Mouse (Mus musculus) liver, embryonic 13.5 days (tissue): ENCODE measurements around the gene Gpc6. TPM values are rescaled to one million over a fixed set of nuclear protein-coding genes. Genes with fewer than 3 reads are reported as not detected.

Experiments
- ATAC-seq: fragments of 200-750 bp; cut with Nextera tagmentation; 2 replicates; pipeline ENCODE4 v1.8.0; 2017; ENCODE audit warnings: low read depth, mild to moderate bottlenecking, moderate number of reproducible peaks, moderate library complexity
- DNase-seq: peaks from one replicate; pipeline ENCODE4 v3.0.0; 2022
- H3K27ac ChIP-seq: fragments of 300-500 bp; sonication (generic); 2 replicates; pipeline ENCODE4 v1.5.1; 2015; ENCODE audit warnings: moderate library complexity, mild to moderate bottlenecking, inconsistent platforms
- H3K27me3 ChIP-seq: fragments of 300-500 bp; sonication (generic); 2 replicates; pipeline ENCODE4 v1.6.1; 2015; ENCODE audit warnings: mild to moderate bottlenecking, inconsistent platforms
- H3K36me3 ChIP-seq: fragments of 300-500 bp; sonication (generic); 2 replicates; pipeline ENCODE4 v1.6.1; 2015; ENCODE audit warnings: mild to moderate bottlenecking, inconsistent platforms
- H3K4me1 ChIP-seq: fragments of 300-500 bp; sonication (generic); replicated peaks from 2 replicates; pipeline ENCODE4 v1.6.1; 2015; ENCODE audit warnings: inconsistent platforms
- H3K4me2 ChIP-seq: fragments of 300-500 bp; sonication (generic); 2 replicates; pipeline ENCODE4 v1.6.1; 2015; ENCODE audit warnings: inconsistent platforms, mild to moderate bottlenecking, moderate library complexity
- H3K4me3 ChIP-seq: fragments of 300-500 bp; sonication (generic); replicated peaks from 2 replicates; pipeline ENCODE4 v1.5.1; 2015; ENCODE audit warnings: mild to moderate bottlenecking, inconsistent platforms
- H3K9ac ChIP-seq: fragments of 300-500 bp; sonication (generic); 2 replicates; pipeline ENCODE4 v1.6.1; 2015; ENCODE audit warnings: mild to moderate bottlenecking, inconsistent platforms
- H3K9me3 ChIP-seq: fragments of 300-500 bp; sonication (generic); replicated peaks from 2 replicates; pipeline ENCODE4 v1.6.1; 2016; ENCODE audit warnings: inconsistent platforms
- WGBS: fragments of 180-500 bp; shearing (Covaris S2); methylation state at CpG from one replicate; pipeline ENCODE4 v1.1.7; 2015; ENCODE audit not compliant: insufficient replicate concordance; 5-methylcytosine and 5-hydroxymethylcytosine counted together
- polyA plus RNA-seq: library from polyadenylated mRNA; unstranded; fragments of >200 nt; fragmentation: Nextera tagmentation; extraction: Ambion mirVana; gene quantifications from 2 replicates; pipeline ENCODE4 v1.2.1, GENCODE M21; 2015

Gpc6 gene
- polyA plus RNA-seq, 1 experiment from 2014 or later, result 3.3 TPM

DNA sequence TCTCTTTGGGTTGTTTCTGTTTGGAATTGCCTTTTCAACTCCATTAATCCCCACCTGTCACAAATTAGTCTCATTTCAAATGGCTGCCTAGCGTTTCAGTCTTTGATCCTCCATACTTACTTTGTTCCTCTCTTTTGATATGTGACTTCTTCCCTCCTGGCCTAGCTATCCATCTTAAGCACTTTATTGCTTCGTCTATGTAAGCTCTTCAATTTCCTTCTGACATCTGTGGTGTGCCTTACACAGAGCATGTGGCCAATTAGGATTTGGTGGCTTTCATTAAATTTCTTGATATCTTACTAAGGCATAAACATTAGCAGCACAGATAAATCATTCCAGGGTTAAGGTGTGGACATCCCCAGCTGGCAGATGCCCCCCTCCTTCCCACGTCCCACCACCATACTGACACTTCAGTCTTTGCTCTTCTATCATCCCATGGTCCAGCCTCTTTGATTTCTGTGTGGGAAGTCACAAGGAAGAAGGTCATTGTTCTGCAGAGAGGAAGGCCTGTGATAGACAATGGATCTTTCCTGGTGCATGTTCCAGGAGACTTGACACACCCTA is 88.5 kb downstream of the Gpc6 start:
- no peak for ATAC-seq

GRCm38 (mm10) chr14:117015333-117015922 is 90.3 kb downstream of the Gpc6 start:
- Histone ChIP-seq H3K4me3 (no peak overlapping the region), H3K36me3 (no peaks in the 10 kb centered on the region), H3K4me1 (no peaks in the 10 kb centered on the region), H3K27ac (no peak overlapping the region), H3K27me3 (no peaks in the 10 kb centered on the region), H3K9ac (no peak overlapping the region), H3K9me3 (no peaks in the 10 kb centered on the region), H3K4me2 (no peak overlapping the region)
- 50% methylated on average over 4 of the region's 4 CpGs for WGBS
- DNase-seq (no peak), ATAC-seq (no peak)

More for the DNA sequence above, 88.5 kb downstream of the Gpc6 start:
- H3K27ac ChIP-seq, result no peak overlapping the region
- no peak overlapping the region for H3K9ac ChIP-seq
- no peak for DNase-seq
- H3K4me3 ChIP-seq, result no peak overlapping the region
- no peak overlapping the region for H3K4me2 ChIP-seq
- no peaks in the 10 kb centered on the region for H3K9me3 ChIP-seq
- no peaks in the 10 kb centered on the region for H3K27me3 ChIP-seq
- no peaks in the 10 kb centered on the region for H3K36me3 ChIP-seq
- H3K4me1 ChIP-seq, result no peaks in the 10 kb centered on the region
- 51% methylated on average over 3 of the region's 3 CpGs for WGBS

DNA sequence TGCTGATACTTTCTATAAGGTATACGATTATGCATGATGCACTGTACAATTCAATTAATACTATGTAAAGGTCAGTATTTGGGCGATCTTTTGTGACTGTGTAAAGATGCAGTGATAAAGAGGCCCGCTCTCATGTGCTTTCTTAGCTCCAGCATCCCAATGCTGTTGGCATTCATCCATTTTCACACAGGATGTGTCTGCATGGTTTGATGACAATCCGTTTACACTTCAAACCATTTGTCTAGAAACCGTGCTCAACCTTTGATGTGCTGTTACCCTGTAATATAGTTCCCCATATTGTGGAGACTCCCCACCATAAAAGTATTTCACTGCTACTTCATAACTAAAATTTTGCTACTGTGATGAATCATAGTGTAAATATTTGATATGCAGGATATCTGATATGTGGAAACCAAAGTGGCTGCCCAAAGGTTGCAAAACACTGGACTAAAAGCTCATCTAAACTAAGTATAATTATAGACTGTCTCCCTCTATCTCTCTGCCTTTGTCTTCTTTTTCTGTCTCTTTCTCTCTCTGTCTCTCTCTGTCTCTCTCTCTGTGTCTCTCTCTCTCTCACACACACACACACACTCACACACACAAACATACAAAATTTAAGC is 97.2 kb downstream of the Gpc6 start:
- WGBS, result 63% methylated on average over 5 of the region's 5 CpGs
- Histone ChIP-seq H3K9me3 (no peaks in the 10 kb centered on the region), H3K4me3 (no peak overlapping the region), H3K9ac (no peak overlapping the region), H3K27ac (no peak overlapping the region), H3K4me2 (no peak overlapping the region), H3K36me3 (no peaks in the 10 kb centered on the region), H3K27me3 (no peaks in the 10 kb centered on the region), H3K4me1 (no peaks in the 10 kb centered on the region)
- DNase-seq (no peak), ATAC-seq (no peak)

DNA sequence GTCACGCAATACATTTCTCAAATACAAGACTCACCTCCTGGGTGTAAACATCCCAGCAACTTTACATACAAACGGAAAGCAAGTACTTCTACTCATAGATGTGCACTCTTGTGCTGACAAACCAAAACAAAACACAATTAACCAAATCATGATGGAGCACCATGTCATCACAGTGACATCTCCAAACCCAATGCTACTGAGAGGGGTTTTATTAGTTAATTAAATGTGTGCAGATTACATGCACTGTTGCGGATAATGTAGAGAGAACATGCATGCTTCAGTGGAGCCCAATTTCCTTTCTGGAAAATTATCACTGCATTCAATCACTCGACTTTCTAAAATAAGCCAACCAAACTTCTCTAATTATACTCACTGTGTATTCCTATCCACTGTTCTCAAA is 109.0 kb downstream of the Gpc6 start:
- no peak for DNase-seq
- Histone ChIP-seq H3K4me3 (no peak overlapping the region), H3K4me1 (no peaks in the 10 kb centered on the region), H3K9me3 (no peaks in the 10 kb centered on the region), H3K36me3 (no peaks in the 10 kb centered on the region), H3K27me3 (no peaks in the 10 kb centered on the region), H3K9ac (no peak overlapping the region), H3K4me2 (no peak overlapping the region), H3K27ac (no peak overlapping the region)
- WGBS, result 67% methylated on average over 4 of the region's 4 CpGs
- no peak for ATAC-seq

- WGBS, result 70% methylated on average over 5 of the region's 5 CpGs
- Histone ChIP-seq H3K4me3 (no peak overlapping the region), H3K4me2 (no peak overlapping the region), H3K27me3 (no peaks in the 10 kb centered on the region), H3K4me1 (no peaks in the 10 kb centered on the region), H3K27ac (no peak overlapping the region), H3K9me3 (no peaks in the 10 kb centered on the region), H3K9ac (no peak overlapping the region), H3K36me3 (no peaks in the 10 kb centered on the region)
- DNase-seq (no peak), ATAC-seq (no peak)
These were observed 115.9 kb downstream of the Gpc6 start for GRCm38 (mm10) chr14:117041017-117041416.

- no peaks in the 10 kb centered on the region for H3K4me1 ChIP-seq
- H3K27ac ChIP-seq, result no peak overlapping the region
- H3K27me3 ChIP-seq, result no peaks in the 10 kb centered on the region
- H3K36me3 ChIP-seq, result no peaks in the 10 kb centered on the region
- no peak overlapping the region for H3K9ac ChIP-seq
- WGBS, result 35% methylated on average over 2 of the region's 2 CpGs
- no peak overlapping the region for H3K4me3 ChIP-seq
- no peak overlapping the region for H3K4me2 ChIP-seq
- no peak for ATAC-seq
- no peak for DNase-seq
- no peaks in the 10 kb centered on the region for H3K9me3 ChIP-seq
These were observed 123.8 kb downstream of the Gpc6 start for GRCm38 (mm10) chr14:117048951-117049350.

GRCm38 (mm10) chr14:117050877-117051276 is 125.8 kb downstream of the Gpc6 start:
- Histone ChIP-seq H3K4me1 (no peaks in the 10 kb centered on the region), H3K36me3 (no peaks in the 10 kb centered on the region), H3K9ac (no peak overlapping the region), H3K4me2 (no peak overlapping the region), H3K27me3 (no peaks in the 10 kb centered on the region), H3K9me3 (no peaks in the 10 kb centered on the region), H3K27ac (no peak overlapping the region), H3K4me3 (no peak overlapping the region)
- DNase-seq, result no peak
- no peak for ATAC-seq
- WGBS, result 73% methylated on average over 8 of the region's 8 CpGs

DNA sequence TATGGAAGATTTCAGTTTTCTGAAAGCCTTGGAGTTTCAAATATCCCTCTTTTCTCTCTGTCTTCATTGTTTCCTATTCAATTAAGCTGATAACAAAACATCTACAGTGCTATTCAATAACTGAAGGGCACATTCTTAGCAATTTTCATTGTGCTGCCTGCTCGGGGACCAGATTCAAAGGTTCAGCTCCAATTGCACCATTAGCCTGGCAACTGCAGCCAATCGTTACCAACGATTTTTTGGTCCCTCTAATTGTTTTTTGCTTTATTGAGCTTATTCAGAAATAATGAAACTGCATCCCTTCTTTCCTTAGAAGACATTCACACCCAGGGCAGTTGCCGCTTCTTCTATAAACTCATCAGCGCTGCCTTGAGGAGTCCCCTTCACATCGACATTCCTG is 128.2 kb downstream of the Gpc6 start:
- 77% methylated on average over 6 of the region's 6 CpGs for WGBS
- H3K36me3 ChIP-seq, result no peaks in the 10 kb centered on the region
- ATAC-seq, result no peak

GRCm38 (mm10) chr14:117055134-117055533 is 130.0 kb downstream of the Gpc6 start:
- Histone ChIP-seq H3K4me2 (no peak overlapping the region), H3K9ac (no peak overlapping the region), H3K27ac (no peak overlapping the region), H3K4me1 (no peaks in the 10 kb centered on the region), H3K36me3 (no peaks in the 10 kb centered on the region), H3K27me3 (no peaks in the 10 kb centered on the region), H3K9me3 (no peaks in the 10 kb centered on the region), H3K4me3 (no peak overlapping the region)
- WGBS, result 32% methylated on average over 2 of the region's 2 CpGs
- DNase-seq (no peak), ATAC-seq (no peak)

More for the DNA sequence above, 128.2 kb downstream of the Gpc6 start:
- H3K4me2 ChIP-seq, result no peak overlapping the region
- no peaks in the 10 kb centered on the region for H3K4me1 ChIP-seq
- no peak overlapping the region for H3K9ac ChIP-seq
- no peak for DNase-seq
- no peaks in the 10 kb centered on the region for H3K9me3 ChIP-seq
- no peak overlapping the region for H3K27ac ChIP-seq
- no peak overlapping the region for H3K4me3 ChIP-seq
- H3K27me3 ChIP-seq, result no peaks in the 10 kb centered on the region

DNA sequence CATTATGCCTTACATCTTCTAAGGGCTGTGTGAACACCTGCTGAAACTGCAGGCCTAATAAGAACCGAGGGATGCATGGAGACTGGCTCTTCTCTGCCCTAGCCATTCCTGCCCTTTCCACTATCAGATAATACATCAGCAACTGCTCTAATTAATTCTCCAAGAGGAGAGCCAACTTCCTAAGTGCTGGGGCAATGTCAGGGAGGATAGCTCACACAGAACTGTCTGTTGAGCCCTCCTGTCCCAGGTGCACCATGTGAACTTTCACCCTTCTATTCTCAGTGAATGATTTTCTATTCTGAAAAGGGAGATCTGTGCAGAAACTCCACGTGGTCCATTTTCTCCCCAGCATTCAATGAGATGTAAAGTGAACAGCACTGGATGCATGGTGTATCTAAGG is 136.0 kb downstream of the Gpc6 start:
- H3K4me2 ChIP-seq, result no peak overlapping the region
- ATAC-seq (no peak), DNase-seq (no peak)
- H3K4me3 ChIP-seq, result no peak overlapping the region
- no peaks in the 10 kb centered on the region for H3K4me1 ChIP-seq
- no peaks in the 10 kb centered on the region for H3K36me3 ChIP-seq
- no peaks in the 10 kb centered on the region for H3K9me3 ChIP-seq
- H3K9ac ChIP-seq, result no peak overlapping the region
- H3K27me3 ChIP-seq, result no peaks in the 10 kb centered on the region
- WGBS, result 53% methylated on average over 2 of the region's 2 CpGs
- H3K27ac ChIP-seq, result no peak overlapping the region

- H3K36me3 ChIP-seq, result no peaks in the 10 kb centered on the region
- H3K4me1 ChIP-seq, result no peaks in the 10 kb centered on the region
- H3K27me3 ChIP-seq, result no peaks in the 10 kb centered on the region
- DNase-seq (no peak), ATAC-seq (no peak)
- H3K9ac ChIP-seq, result no peak overlapping the region
- whole genome bisulfite sequencing, result 84% methylated on average over 2 of the region's 2 CpGs
- H3K4me3 ChIP-seq, result no peak overlapping the region
- no peaks in the 10 kb centered on the region for H3K9me3 ChIP-seq
- no peak overlapping the region for H3K27ac ChIP-seq
- no peak overlapping the region for H3K4me2 ChIP-seq
These were observed 136.4 kb downstream of the Gpc6 start for GRCm38 (mm10) chr14:117061527-117061926.

DNA sequence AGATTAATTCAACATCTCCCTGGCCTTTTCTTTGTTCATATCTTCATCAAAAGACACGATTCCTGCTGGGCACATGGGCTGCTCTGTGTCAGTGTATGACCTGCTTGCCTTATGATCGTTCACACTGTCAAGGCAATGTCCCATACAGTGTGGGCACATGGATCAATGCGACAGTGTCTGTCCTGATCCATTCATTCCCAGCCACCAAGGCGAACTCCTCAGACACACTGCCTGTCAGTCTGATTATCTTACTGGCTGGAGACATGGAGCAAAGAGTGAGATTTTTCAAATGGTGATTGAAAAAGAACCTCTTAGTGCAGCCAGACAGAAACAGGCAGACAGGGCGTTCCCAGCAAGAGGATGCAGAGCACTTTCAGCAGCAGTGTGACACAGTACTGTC is 143.1 kb downstream of the Gpc6 start:
- H3K27ac ChIP-seq, result no peak overlapping the region
- no peak overlapping the region for H3K4me2 ChIP-seq
- no peaks in the 10 kb centered on the region for H3K27me3 ChIP-seq
- no peaks in the 10 kb centered on the region for H3K9me3 ChIP-seq
- DNase-seq, result no peak
- H3K4me1 ChIP-seq, result no peaks in the 10 kb centered on the region
- H3K4me3 ChIP-seq, result no peak overlapping the region
- H3K36me3 ChIP-seq, result no peaks in the 10 kb centered on the region
- 62% methylated on average over 5 of the region's 5 CpGs for WGBS
- no peak overlapping the region for H3K9ac ChIP-seq
- ATAC-seq, result no peak
